Mouse (Mus musculus) CD4-positive, CD25-positive, alpha-beta regulatory T cell, adult 4 months (primary cell): Measurements from ENCODE around the gene Fam118a. TPM values are rescaled to one million over a fixed set of nuclear protein-coding genes. Genes with fewer than 3 reads are reported as not detected.

Experiments
- ATAC-seq: one replicate; pipeline ENCODE4 v1.8.0; 2017
- polyA plus RNA-seq, 2 experiments: library from polyadenylated mRNA; unstranded; fragments of 100-300 nt; shearing (Covaris generic); gene quantifications; one replicate each; pipeline ENCODE4 v1.2.1; 2017

The Fam118a gene
- polyA plus RNA-seq, 2 experiments from 2014 or later: 38.3 to 46.1 TPM

DNA sequence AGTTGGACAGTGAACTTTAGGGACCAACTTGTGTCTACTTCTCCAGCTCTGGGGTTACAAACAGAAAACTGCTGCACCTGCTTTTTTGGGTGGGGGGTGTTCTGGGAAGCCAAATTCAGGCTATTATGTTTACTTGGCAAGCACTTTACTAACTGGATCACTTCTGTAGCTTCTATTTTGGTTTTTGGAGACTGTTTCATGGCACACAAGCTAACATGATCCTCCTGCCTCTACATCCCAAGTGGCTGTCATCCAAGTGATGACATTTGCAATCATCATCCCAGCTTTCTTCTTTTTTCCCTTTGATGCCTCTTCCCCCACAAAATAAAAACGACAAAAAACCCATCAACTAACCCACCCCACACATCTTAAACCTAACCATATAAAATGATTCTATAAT lies 56.9 kb downstream of the Fam118a start:
- no peak for ATAC-seq

Other genes with a start within 250 kb of the Fam118a start
- gene Phf21b, start 172.9 kb upstream of the Fam118a start, polyA plus RNA-seq: 1 to 10 TPM in 1 of 2 experiments, under 1 TPM in 1; 0.96 to 1.9 TPM
- gene Gm29666, start 108.9 kb upstream of the Fam118a start, polyA plus RNA-seq: under 1 TPM; 0.44 to 0.68 TPM
- 10 to 100 TPM; 25.6 to 25.7 TPM for gene Nup50, start 105.5 kb upstream of the Fam118a start, polyA plus RNA-seq
- gene 5031439G07Rik, start 40.4 kb upstream of the Fam118a start, polyA plus RNA-seq: 1 to 10 TPM; 1.4 to 2.0 TPM
- gene Upk3a, start 11.8 kb upstream of the Fam118a start, polyA plus RNA-seq: not detected
- under 1 TPM in 1 of 2 experiments, not detected in 1; 0.08 TPM for gene Smc1b, start 103.0 kb downstream of the Fam118a start, polyA plus RNA-seq
- not detected for gene Ribc2, start 103.1 kb downstream of the Fam118a start, polyA plus RNA-seq
- gene Fbln1, start 177.0 kb downstream of the Fam118a start, polyA plus RNA-seq: not detected